Mouse (Mus musculus) kidney, postnatal 25 days (tissue): ENCODE results near the gene Pdss2.

Experiments
- DNase-seq, 2 experiments: peaks; one replicate each; pipeline ENCODE4 v3.0.0; 2021; ENCODE audit warnings: mixed read lengths in 2 of 2

Pdss2 gene

DNA sequence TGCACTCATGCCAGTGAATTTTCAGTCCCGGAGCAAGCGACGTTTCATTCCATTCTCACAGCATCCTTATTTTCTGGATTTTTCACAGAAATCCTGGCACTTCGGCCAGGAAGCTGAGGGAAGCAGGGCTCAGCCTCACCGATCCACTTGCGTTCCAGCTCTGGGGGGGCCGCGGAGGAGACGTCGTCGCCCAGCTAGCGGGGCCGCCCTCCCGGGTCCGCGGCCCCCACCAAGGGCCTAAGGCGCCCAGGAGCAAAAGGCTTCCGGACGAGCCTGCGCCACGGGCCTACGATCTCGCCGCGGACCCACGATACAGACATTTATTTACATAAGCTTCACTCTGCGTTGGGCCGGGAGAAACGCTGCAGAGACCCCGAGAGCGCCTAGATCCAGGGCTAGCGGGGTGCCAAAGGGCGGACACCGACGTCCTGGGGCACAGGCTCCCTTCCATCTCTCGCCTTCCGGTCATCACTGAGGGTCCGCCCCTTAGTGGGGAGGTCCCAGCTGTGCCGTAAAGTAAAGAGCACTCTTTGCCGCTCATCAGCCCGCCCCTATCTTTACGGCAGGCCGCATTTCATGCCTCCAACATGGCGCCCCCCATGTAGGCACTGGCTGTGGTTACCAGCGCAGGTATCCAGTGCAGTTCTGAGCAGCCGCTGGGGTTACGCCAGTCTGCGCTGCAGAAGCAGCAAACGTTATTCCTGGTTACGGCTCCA is at the start of gene Pdss2:
Gene Pdss2 (plus strand): TSS at position 577 of the 716 bp plus-strand sequence.
- peak; percentile 96 to 98 for DNase-seq

DNA sequence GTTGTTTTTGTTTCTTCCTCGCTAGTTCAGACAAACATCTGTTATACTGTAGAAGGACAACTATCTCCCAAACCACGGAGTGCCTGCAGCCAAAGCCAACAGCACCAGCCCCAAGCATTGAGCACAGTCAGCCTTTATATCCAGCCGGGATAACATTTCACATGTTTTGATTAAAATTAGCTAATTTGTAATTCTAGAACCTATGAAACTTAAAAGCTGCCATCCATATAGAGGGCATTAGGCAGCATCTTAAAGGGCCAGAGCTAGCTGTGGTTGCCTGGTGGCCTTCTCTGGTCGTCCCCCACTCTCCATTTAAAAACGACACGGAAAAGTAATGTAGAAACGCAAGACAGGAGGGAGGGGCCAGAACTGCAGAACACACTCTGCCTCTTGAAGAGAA is 49.2 kb upstream of the Pdss2 start:
- DNase-seq: no peak

DNA sequence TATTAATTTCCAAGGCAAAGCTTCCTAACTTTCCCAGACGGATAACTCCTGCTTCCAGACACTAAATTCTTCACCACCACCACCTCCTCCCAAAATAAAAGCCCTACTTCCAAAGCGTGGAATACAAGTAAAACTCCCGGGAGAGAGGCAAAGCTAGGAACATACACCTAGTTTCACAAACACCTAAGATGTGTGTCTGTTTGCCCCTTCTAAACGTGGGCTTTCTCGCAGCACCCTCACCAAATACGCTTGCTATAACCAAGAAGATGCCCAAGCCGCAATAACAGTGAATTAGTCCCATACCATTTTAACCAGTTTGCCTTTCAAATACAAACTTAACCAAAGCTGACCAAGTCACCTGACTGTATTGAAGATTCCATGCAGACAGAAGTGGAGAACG is 48.7 kb upstream of the Pdss2 start:
- no peak for DNase-seq

DNA sequence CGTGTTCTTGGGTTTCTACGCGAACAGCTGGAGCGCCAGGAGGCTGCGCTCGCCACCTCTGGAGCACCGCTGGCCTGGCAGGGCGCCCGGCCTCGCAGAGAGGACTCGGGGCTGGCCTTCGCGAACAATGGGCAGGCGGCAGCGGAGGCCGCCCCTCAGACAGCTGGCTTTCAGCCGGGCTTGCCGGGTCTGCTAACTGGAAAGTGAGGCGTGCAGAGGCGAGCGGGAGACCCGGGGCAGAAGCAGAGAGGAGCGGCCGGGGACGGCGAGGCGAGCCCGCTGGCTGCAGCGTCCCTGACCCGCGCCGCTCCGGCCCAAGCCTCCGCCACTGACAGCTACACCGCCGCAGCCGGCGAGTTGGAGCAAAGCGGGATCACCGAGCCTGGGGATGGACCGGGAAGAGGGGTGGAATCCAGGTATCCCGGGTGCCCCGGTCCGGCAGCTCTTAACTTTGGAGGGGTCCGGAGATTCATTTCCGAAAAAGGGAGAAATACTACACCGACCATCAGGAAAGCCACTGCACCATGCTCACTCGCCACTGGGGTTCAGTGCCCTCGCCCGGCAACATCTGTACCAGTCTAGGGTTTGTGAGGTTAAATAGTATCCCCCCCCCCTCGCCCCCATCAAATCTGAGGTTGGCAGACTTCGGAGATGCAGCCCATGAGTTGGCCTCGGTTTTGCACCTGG is 48.0 kb upstream of the Pdss2 start:
- peak; percentile 69 to 76 for DNase-seq

DNA sequence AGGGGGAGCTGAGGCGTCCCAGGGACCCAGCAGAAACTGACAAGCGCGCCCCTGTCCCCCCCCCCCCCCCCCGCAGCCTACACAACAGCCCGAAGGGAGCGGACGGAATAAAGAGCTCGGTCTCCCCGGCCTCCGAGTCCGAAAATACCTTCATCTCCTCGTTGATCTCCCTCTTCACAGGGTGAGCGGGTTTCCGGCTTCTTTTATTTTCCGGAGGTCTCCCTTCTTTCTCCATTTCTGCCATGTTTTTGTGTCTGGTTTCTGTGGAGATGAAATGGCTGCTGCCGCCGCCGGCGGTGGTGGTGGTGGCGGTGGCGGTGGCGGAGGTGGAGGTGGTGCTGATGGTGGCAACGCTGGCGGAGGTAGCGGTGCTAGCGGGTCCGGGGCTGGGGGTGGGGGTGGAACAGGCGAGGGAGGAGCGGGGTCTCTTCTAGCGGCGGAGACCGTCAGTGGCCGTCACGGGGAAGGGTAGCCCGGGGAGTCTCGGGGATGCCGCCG is 47.4 kb upstream of the Pdss2 start:
- DNase-seq: peak in 1 of 2 experiments; percentile 4

DNA sequence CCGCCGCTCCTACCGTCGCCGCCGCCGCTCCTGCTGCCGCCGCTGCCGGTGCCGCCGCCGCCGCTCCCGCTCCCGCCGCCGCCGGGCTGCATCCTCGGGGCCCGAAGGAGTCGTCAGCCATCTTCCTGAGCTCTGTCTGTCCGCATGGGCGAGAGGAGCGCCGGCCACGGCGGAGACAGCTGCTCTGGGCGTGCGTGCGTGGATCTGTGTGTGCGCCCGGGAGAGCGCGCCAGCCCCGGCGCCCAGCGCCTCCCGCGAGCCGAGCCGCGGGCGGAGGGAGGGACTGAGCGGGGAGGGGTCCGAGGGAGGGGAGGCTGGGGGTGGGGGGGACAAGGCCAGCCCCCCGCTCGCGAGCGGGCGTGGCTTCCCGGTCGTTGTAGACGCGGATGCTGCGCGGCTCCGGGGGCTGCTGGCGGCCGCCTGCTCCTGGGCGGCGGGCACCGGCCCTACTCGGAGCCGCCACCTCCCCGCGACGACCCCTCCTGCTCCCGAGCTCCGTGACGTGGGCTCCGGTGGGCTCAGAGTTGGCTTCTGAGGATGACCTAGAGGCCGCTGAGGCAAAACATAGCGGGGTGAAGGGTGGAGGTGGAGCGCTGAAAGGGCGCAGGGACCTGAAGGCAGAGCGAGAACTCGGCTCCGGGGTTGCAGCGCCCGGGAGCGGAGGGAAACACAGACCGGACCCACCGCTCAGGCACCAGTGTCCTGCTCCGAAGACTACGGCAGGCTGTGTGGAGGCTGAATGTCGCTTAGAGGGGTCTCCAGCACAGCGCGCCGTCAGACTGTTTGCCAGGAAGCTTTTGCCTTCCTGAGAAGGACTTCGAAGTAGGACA is 46.7 kb upstream of the Pdss2 start, which contains the start of the genes Sobp and 9030612E09Rik:
Gene Sobp (minus strand): TSS at position 205 of the 830 bp plus-strand sequence.
Gene 9030612E09Rik (plus strand): TSS at position 379 of the 830 bp plus-strand sequence.
- DNase-seq: peak; percentile 10 to 44

DNA sequence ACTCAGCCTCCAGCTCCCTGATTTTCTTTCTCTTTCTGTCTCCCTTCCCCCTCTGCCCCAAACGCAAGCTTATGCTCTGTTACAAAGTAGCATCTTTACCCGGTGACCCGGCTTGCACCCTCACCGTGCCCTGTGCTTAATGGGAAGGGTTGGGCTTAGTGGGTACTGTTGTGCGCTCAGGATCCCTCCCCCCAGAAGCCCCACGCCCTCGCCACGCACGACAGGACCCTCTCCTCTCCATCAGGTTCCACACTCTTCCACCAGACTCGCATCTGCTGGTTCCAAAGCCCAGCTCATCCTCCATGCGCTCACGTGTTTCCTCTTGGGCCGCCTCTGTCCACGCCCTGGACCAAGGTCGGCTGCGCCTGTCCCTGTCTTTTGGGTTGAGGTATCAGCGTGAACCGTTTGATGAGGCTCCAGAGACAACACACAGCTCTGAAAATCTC is 46.1 kb upstream of the Pdss2 start:
- DNase-seq: no peak

DNA sequence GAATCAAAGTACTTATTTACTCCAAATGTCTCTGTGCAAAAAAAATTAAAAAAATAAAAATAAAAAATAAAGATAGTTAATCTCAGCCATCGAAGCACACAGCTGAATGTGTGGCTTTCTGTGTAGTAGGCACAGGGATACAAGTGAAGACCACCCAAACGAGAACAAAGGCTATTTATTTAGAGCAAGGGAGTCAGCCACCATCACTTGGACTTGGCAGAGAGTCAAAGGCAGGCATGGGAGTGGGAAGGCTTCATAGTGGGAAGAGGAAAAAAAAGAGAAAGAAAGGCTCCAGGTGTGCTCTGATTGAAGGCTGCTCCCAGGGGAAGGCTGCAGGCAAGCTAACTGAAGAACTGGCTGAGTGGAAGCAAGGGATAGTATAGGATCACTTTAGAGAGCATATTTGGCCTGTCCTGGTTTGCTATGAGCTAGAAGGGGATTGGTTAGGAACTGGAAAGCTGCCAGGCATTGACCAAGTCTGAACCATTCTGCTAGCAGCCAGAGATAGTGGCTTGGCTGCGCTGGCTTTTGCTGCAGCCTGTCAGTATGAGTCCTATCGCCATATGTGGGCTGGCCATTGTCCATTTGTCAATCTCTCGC is 40.9 kb upstream of the Pdss2 start:
- DNase-seq: no peak

DNA sequence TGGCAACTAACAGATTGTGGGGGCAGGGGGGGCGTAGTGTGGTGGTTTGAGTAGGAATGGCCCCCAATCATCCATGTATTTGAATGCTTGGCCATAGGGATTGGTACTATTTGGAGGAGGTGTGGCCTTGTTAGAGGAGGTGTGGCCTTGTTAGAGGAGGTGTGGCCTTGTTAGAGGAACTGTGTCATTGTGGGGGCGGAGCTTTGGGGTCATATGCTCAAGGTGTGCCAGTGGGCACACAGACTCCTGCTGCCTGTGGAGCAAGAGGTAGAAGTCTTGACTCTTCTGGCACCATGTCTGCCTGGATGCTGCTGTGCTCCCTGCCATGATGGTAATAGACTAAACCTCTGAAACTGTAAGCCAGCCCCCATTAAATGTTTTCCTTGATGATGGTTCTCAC is 21.1 kb upstream of the Pdss2 start:
- no peak for DNase-seq

DNA sequence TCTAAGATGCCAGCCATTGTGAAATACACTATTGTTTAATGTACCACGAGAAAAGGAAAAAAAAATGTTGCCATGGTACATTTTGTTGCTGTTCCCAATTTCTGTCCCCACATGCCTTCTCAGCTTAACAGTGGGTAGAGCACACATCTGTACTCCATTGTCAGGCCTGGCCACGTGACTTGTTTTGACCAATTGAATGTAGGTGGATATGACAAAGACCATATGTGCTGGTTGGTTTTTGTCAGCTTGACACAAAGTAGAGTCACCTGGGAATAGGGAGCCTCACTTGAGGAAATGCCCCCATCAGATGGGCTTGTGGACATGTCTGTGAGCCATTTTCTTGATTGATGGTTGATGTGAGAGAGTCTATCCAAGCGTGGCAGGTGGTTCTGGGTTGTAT is 17.4 kb upstream of the Pdss2 start:
- no peak for DNase-seq

DNA sequence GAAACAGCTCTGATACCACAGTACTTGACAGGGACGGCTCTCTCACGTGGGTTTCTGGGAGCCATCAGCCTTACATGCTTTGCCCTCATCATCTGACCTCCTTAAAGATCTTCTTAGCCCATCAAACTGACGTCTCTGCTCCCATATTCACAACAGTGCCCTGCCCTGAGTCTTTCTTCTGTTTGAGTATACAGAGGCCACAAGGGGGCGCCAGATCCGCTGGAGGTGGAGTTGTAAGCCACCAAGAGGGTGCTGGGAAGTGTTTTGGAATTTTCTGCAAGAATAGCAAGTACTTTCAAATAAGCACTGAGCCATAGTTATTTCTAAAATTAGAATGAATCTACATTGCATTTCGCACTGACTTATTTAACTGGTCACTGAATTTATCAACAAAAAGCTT is 9.4 kb upstream of the Pdss2 start:
- DNase-seq: peak in 1 of 2 experiments; percentile 46

DNA sequence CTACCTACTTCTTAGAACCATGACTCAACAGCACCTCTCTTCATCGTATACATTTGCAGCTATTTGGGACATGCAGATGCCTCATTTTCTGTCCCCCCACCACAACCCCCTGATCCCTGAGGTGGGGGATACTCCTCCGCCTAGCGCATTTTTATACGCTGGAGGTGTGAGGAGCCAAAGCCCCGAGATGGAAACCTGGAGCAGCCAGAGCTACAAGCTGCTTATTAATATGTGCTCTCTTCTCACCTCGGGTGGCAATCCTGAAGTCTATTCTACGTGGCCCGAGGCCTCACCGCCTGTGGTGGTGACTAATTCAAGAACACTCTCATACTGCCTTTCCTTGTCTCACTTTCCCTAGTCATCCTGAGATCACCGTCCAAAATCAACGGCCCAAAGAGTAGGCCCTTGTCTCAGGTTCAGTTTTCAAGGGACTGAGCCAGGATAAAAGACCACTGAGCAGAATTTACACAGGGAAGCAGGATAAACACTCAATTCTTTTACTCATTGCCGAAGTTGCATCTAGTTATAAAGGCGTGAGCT is 3.9 kb upstream of the Pdss2 start:
- DNase-seq: no peak

DNA sequence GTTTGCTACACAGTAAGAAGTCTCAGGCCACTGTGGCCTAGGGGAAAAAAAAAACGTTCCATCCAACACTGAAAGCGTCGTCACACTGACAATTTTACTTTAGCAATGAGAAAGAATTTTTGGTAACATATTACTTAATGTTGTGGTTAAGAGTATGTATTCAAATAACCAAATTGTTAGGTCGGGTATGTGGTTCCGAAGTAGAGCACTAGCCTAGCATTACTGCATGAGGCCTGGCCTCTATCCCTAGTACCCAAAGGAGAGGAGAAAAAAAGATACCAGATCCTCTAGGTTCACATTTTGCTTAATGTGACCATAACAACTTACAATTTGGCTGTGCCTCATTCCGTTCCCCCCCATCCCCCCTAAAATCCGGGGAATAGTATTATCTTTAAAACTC is 807 bp upstream of the Pdss2 start:
- no peak for DNase-seq

DNA sequence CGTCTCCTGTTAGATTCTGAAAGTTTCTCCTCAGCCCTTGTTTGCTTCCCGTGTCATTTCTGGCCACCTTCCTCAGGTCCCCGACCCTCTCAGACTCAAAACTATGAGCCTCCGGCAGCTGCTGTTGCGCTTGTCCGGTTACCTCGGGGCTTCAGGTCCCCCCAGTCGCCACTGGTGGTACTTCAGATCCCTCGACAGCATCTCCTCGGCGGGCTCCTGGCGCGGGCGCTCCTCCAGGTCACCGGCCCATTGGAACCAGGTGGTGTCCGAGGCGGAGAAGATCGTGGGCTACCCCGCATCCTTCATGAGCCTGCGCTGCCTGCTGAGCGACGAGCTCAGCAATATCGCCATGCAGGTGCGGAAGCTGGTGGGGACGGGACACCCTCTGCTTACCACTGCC is 373 bp downstream of the Pdss2 start:
- DNase-seq: peak; percentile 35 to 57

DNA sequence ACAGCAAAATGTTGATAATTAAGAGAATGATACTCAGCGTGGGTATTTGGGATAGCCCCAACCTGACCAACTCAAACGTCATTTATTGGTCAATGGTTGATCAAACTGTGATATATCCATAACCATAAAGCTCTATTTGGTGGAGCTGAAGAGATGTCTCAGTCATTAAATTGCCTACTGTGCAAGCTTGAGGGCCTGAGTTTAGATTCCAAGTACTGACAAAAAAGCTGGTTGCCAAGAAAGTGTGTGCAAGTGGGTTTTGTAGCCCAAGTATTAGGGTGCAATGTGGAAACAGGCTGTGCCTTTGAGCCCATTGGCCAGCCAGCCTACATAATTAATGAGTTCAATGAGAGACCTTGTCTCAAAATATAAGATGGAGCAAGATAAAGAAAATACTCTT is 2.1 kb downstream of the Pdss2 start:
- no peak for DNase-seq

DNA sequence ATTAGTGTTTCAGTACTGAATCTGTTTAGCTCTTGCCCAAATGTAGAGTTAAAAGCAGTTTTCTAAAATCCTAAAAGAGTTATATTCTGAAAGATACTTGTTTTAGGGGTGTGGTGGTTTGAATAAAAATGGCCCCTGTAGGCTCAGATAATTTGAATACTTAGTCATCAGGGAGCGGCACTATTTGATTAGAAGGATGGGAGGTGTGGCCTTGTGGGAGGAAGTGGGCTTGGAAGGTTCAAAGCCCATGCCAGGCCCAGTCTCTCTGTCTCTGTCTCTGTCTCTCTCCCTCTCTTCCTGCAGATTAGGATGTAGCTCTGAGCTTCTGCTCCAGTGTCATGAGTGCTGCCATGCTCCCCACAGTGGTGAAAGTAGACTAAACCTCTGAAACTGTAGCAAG is 5.1 kb downstream of the Pdss2 start:
- DNase-seq: no peak

DNA sequence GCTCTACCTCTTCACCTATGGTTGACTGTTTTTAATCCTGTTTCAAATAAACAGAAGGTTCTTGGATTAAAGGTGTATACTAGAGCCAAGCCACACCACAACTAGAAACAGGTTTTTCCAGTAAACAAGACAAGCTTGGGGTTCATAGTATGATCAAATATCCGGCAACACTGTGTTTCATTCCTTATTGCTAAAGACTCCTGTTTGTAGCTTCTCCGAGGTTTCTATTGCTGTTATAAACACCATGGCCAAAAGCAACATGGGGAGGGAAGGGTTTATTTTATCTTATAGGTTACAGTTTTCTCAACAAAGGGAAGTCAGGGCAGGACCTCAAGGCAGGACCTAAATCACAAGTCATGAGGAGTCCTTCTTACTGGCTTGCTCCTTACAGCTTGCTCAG is 8.0 kb downstream of the Pdss2 start:
- no peak for DNase-seq

DNA sequence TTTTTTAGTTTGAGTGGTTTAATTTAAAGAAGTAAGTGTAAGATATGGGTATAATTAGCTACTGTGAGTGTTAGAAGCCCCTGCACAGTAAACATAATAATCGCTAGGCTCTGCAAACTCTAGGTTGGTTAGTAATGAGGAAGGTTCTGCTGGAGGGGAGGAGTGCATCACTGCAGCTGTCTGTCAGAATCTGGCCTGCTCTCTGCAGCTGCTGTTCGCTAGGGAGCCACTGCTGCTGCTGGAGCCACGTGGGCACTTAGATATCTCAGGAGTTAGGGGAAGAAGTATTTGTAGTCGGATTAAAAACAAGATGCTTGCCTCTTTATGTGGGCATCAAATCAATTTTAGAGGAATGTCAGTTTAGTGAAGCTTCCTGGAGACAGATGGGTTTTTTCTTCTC is 13.2 kb downstream of the Pdss2 start:
- DNase-seq: no peak

DNA sequence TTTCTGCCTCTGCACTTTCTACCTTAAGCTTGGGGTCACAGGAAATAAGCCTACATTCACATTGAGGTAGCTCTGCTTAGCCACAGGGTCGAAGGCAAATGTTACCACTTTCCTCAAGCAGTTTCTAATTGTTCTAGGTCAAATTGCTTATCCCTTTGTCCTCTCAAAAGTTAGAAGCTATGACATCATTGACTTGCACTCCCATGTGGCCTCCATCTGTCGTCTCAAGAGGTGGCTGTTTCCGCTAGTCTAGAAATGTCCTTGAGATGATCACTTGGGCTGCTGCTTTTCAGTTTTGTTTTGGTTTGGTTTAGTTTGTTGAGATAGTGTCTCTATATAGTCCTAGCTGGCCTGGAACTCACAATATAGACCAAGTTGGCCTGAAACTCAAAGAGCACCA is 13.7 kb downstream of the Pdss2 start:
- DNase-seq: no peak

DNA sequence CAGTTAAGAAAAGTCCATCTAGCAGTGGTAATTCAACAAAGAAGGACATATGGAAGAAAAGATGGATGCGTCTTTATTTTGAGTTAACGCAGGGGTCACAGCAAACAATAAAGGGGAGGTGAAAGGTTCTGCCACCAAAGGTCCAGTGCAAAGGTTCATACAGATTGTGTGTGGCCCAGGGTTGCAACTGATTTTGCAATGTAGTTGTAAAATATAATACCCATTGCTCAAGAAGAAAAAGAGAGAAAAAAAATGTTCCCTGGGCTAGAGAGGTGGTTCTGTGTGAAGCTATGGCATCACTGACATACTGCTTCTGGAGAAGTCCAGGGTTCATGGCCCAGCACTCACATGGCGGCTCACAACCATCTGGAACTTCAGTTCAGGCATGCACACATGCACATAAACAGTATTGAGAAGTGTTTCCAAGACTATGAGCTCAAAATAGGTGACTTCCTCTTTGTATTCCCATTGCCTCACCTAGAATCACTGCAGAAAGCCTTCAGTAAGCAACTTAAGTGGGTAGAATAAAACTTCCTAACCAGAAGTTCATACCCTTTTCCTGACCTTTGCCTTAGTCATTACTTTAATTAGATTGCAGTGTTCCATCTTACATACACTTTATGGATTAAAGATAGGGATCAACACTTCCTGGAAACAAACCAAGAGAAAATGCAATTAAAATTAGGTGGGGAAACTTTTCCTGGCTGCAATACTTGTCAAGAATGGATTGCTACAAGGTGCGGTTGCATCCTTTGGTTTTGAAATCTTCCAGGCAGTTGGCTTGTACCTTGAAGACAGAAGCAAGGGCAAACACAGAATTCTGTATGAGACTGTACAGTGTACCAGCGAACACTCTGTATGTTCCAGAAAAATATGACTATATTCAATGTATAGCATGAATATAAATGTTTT is 14.7 kb downstream of the Pdss2 start:
- no peak for DNase-seq

DNA sequence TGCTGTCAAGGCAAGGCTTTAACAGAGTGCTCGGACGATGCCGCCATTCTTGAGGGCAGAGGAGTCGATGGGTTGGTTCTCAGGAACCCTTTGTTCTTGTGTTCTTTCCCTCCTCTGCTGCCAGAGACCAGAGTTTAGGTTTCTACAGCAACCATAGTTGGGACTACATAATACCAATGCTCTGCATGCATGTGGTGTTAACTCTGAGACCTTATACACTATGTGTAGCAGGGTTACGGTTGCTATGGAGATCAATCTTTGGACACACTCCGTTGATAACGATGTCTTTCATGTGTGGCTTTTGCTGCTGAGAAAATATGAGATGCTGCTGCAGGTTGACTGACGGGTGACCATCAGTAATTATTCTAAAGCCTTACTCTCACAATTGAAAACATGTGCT is 20.9 kb downstream of the Pdss2 start:
- no peak for DNase-seq
